Mouse (Mus musculus) liver, embryonic 11.5 days (tissue): ENCODE results near the gene Copb1. TPM values are rescaled to one million over a fixed set of nuclear protein-coding genes. Genes with fewer than 3 reads are reported as not detected.
A peak's percentile ranks its signal among the peaks of the same experiment; 100 is the strongest.

ENCODE experiments used
- ATAC-seq: fragments of 200-750 bp; cut with Nextera tagmentation; replicated peaks from 2 replicates; pipeline ENCODE4 v1.8.0; 2017; ENCODE audit warnings: moderate number of reproducible peaks, mild to moderate bottlenecking, moderate TSS enrichment, moderate library complexity; ENCODE audit not compliant: low FRiP score
- DNase-seq: peaks from one replicate; pipeline ENCODE4 v3.0.0-alpha.2; 2017; ENCODE audit warnings: low spot score
- H3K27ac ChIP-seq: fragments of 300-500 bp; sonication (generic); 2 replicates; pipeline ENCODE4 v1.5.1; 2014; ENCODE audit warnings: mild to moderate bottlenecking, low read depth, low read length, control low read depth
- H3K27me3 ChIP-seq: fragments of 300-500 bp; sonication (generic); replicated peaks from 2 replicates; pipeline ENCODE4 v1.6.1; 2014; ENCODE audit warnings: low read length, mixed read lengths; ENCODE audit not compliant: control insufficient read depth, insufficient read depth
- H3K36me3 ChIP-seq: fragments of 300-500 bp; sonication (generic); 2 replicates; pipeline ENCODE4 v1.6.1; 2014; ENCODE audit warnings: mild to moderate bottlenecking, low read length, moderate library complexity, mixed read lengths; ENCODE audit not compliant: control insufficient read depth, insufficient read depth
- H3K4me1 ChIP-seq: fragments of 300-500 bp; sonication (generic); replicated peaks from 2 replicates; pipeline ENCODE4 v1.6.1; 2014; ENCODE audit warnings: low read length, mixed read lengths; ENCODE audit not compliant: control insufficient read depth, insufficient read depth
- H3K4me2 ChIP-seq: fragments of 300-500 bp; sonication (generic); 2 replicates; pipeline ENCODE4 v1.6.1; 2014; ENCODE audit warnings: mild to moderate bottlenecking, control low read depth, moderate library complexity
- H3K4me3 ChIP-seq: fragments of 300-500 bp; sonication (generic); 2 replicates; pipeline ENCODE4 v1.5.1; 2014; ENCODE audit warnings: low read depth, low read length, control low read depth
- H3K9ac ChIP-seq: fragments of 300-500 bp; sonication (generic); 2 replicates; pipeline ENCODE4 v1.6.1; 2014; ENCODE audit warnings: low read depth, low read length, control low read depth
- H3K9me3 ChIP-seq: fragments of 300-500 bp; sonication (generic); 2 replicates; pipeline ENCODE4 v1.6.1; 2016; ENCODE audit warnings: low read length, inconsistent platforms, mixed read lengths; ENCODE audit not compliant: control insufficient read depth
- WGBS: fragments of 180-500 bp; shearing (Covaris S2); extraction: QIAGEN DNeasy Blood & Tissue Kit; methylation state at CpG from one replicate; pipeline ENCODE4 v1.1.7; 2014; 5-methylcytosine and 5-hydroxymethylcytosine counted together
- polyA plus RNA-seq: library from polyadenylated mRNA; unstranded; fragments of >200 nt; fragmentation: Nextera tagmentation; extraction: Ambion mirVana; gene quantifications from 2 replicates; pipeline ENCODE4 v1.2.1, GENCODE M21; 2014

The Copb1 gene
- 102 and 117 TPM in 2 replicates for polyA plus RNA-seq

GRCm38 (mm10) chr7:114253885-114254833 lies at the start of gene Copb1:
TSS of gene Copb1 (minus strand) at chr7:114254711.
- H3K9me3 ChIP-seq = no peaks in the 10 kb centered on the region
- H3K4me2 ChIP-seq = peak within 1 kb of the TSS; percentile 69
- H3K27me3 ChIP-seq = no peaks in the 10 kb centered on the region
- H3K27ac ChIP-seq = peak within 1 kb of the TSS; percentile 51
- peaks cover 15% of the 10 kb centered on the region for H3K36me3 ChIP-seq
- H3K4me1 ChIP-seq = no peaks in the 10 kb centered on the region
- WGBS = 3% methylated on average over 75 of the region's 75 CpGs
- peak; percentile 87 for DNase-seq
- peak within 1 kb of the TSS; percentile 87 for H3K4me3 ChIP-seq
- H3K9ac ChIP-seq = peak within 1 kb of the TSS; percentile 85
- ATAC-seq = peak; percentile 98

- 42% methylated on average over 4 of the region's 4 CpGs for WGBS
- Histone ChIP-seq H3K4me3 (no peak overlapping the region), H3K9ac (no peak overlapping the region), H3K27me3 (no peaks in the 10 kb centered on the region), H3K9me3 (no peaks in the 10 kb centered on the region), H3K4me1 (no peaks in the 10 kb centered on the region), H3K4me2 (no peak overlapping the region), H3K36me3 (no peaks in the 10 kb centered on the region), H3K27ac (no peak overlapping the region)
- DNase-seq = no peak
- no peak for ATAC-seq
Measured at GRCm38 (mm10) chr7:114301293-114301782, 46.8 kb upstream of the Copb1 start.

- Histone ChIP-seq H3K9me3 (no peaks in the 10 kb centered on the region), H3K4me2 (no peak overlapping the region), H3K27me3 (no peaks in the 10 kb centered on the region), H3K27ac (no peak overlapping the region), H3K36me3 (no peaks in the 10 kb centered on the region), H3K4me3 (no peak overlapping the region), H3K4me1 (no peaks in the 10 kb centered on the region), H3K9ac (no peak overlapping the region)
- no peak for ATAC-seq
- no peak for DNase-seq
- 82% methylated on average over 2 of the region's 2 CpGs for WGBS
Measured at GRCm38 (mm10) chr7:114300782-114301181, 46.3 kb upstream of the Copb1 start.

GRCm38 (mm10) chr7:114299247-114299646 lies 44.7 kb upstream of the Copb1 start:
- H3K36me3 ChIP-seq = no peaks in the 10 kb centered on the region
- 61% methylated on average over 4 of the region's 4 CpGs for WGBS
- ATAC-seq = no peak

GRCm38 (mm10) chr7:114294698-114295097 lies 40.2 kb upstream of the Copb1 start:
- Histone ChIP-seq H3K4me2 (no peak overlapping the region), H3K4me1 (no peaks in the 10 kb centered on the region; the same call in none of the 2 replicates), H3K9me3 (no peaks in the 10 kb centered on the region), H3K9ac (no peak overlapping the region), H3K27me3 (no peaks in the 10 kb centered on the region), H3K36me3 (no peaks in the 10 kb centered on the region), H3K4me3 (no peak overlapping the region), H3K27ac (no peak overlapping the region)
- 79% methylated on average over 5 of the region's 5 CpGs for WGBS
- ATAC-seq (no peak; the same call in 1 of the 2 replicates), DNase-seq (no peak)

More at GRCm38 (mm10) chr7:114299247-114299646, 44.7 kb upstream of the Copb1 start:
- Histone ChIP-seq H3K4me1 (no peaks in the 10 kb centered on the region), H3K4me3 (no peak overlapping the region), H3K27me3 (no peaks in the 10 kb centered on the region), H3K4me2 (no peak overlapping the region), H3K9me3 (no peaks in the 10 kb centered on the region), H3K9ac (no peak overlapping the region), H3K27ac (no peak overlapping the region)
- no peak for DNase-seq

GRCm38 (mm10) chr7:114293903-114294302 lies 39.4 kb upstream of the Copb1 start:
- H3K4me3 ChIP-seq = no peak overlapping the region
- no peaks in the 10 kb centered on the region for H3K9me3 ChIP-seq
- no peaks in the 10 kb centered on the region; the same call in none of the 2 replicates for H3K4me1 ChIP-seq
- no peak overlapping the region for H3K9ac ChIP-seq
- no peaks in the 10 kb centered on the region for H3K27me3 ChIP-seq
- ATAC-seq (no peak), DNase-seq (no peak)
- no peak overlapping the region for H3K4me2 ChIP-seq
- no peak overlapping the region for H3K27ac ChIP-seq
- WGBS = 75% methylated on average over 5 of the region's 5 CpGs
- H3K36me3 ChIP-seq = no peaks in the 10 kb centered on the region

GRCm38 (mm10) chr7:114292501-114292971 lies 38.0 kb upstream of the Copb1 start:
- H3K27me3 ChIP-seq = no peaks in the 10 kb centered on the region
- H3K4me3 ChIP-seq = peak overlapping the region; percentile 24; the same call in 1 of the 2 replicates
- H3K27ac ChIP-seq = no peak overlapping the region; the same call in 1 of the 2 replicates
- WGBS = 16% methylated on average over 12 of the region's 12 CpGs
- ATAC-seq = peak; percentile 69
- no peaks in the 10 kb centered on the region; the same call in none of the 2 replicates for H3K4me1 ChIP-seq
- no peaks in the 10 kb centered on the region for H3K36me3 ChIP-seq
- peak overlapping the region; percentile 1; the same call in 1 of the 2 replicates for H3K9ac ChIP-seq
- H3K9me3 ChIP-seq = no peaks in the 10 kb centered on the region
- H3K4me2 ChIP-seq = peak overlapping the region; percentile 57
- peak; percentile 43 for DNase-seq

- Histone ChIP-seq H3K4me3 (no peak overlapping the region), H3K36me3 (no peaks in the 10 kb centered on the region), H3K27ac (0 out of 2 replicates have a peak overlapping the region, but pooled peaks have one; percentile 36), H3K9ac (no peak overlapping the region), H3K27me3 (no peaks in the 10 kb centered on the region), H3K4me2 (peak overlapping the region; percentile 57), H3K4me1 (no peaks in the 10 kb centered on the region; the same call in none of the 2 replicates), H3K9me3 (no peaks in the 10 kb centered on the region)
- 42% methylated on average over 15 of the region's 15 CpGs for WGBS
- no peak for ATAC-seq
- no peak for DNase-seq
Measured at GRCm38 (mm10) chr7:114291461-114292335, 37.2 kb upstream of the Copb1 start.
